Mouse (Mus musculus): ENCODE data around the gene Ap1b1. TPM values are rescaled to one million over a fixed set of nuclear protein-coding genes. Genes with fewer than 3 reads are reported as not detected.

Gene Ap1b1
- polyA plus RNA-seq, 1 experiment, result 185 TPM

DNA sequence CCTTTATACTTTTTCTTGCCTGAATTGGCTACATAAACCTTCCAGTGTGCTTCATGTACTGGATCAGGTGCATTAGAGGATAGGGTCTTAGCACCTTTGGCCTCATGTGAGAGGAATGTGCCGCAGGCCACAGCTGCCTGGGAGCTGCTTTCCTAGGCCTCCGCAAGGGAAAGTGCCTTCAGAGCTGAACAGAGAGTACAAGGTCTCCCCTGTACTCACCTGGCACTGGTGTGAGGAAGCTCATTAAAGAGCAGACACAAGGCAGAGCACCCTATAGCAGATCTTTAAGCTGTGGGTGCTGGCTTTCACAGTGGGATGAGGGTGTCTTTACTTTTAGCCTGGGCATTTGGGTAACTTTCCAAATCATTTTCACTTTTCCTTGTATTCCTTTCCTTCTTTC lies 18.9 kb downstream of the Ap1b1 start:
- H3K4me3 ChIP-seq (ENCODE audit: insufficient read depth, low read length), result no peak overlapping the region
- TF ChIP-seq CTCF (IDR thresholded peaks at IDR 0.05; ENCODE audit: low read depth, low read length) (no peak), POLR2A (IDR thresholded peaks at IDR 0.05; ENCODE audit: borderline replicate concordance, low read depth, low read length) (no peak)
- no peak overlapping the region for H3K27ac ChIP-seq (ENCODE audit: insufficient read depth, low read depth, low read length)
- H3K4me1 ChIP-seq (ENCODE audit: control insufficient read depth, insufficient read depth, low read length), result peaks cover 29% of the 10 kb centered on the region

DNA sequence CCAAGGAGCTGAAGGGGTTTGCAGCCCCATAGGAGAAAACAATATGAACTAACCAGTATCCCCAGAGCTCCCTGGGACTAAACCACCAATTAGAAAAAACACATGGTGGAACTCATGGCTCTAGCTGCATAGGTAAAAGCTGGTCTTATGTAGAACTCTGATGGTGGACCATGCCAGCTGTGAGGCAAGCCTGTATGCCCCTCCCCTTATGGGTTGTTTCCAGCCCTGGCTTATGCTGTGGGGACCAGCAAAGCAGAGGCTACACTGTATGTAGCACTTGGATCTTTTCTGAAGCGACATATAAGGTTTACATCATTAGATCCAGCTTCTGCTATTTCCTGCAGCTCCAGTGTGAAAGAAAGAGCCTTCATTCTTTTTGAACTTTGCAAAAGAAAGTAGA lies 20.6 kb downstream of the Ap1b1 start:
- no peak for TF ChIP-seq POLR2A (IDR thresholded peaks at IDR 0.05; ENCODE audit: borderline replicate concordance, low read depth, low read length)
- TF ChIP-seq CTCF (IDR thresholded peaks at IDR 0.05; ENCODE audit: low read depth, low read length), result no peak
- H3K4me1 ChIP-seq (ENCODE audit: control insufficient read depth, insufficient read depth, low read length), result peaks cover 41% of the 10 kb centered on the region
- H3K4me3 ChIP-seq (ENCODE audit: insufficient read depth, low read length), result no peak overlapping the region
- H3K27ac ChIP-seq (ENCODE audit: insufficient read depth, low read depth, low read length), result 0 out of 2 replicates have a peak overlapping the region, but pooled peaks have one; percentile 65

- H3K27ac ChIP-seq (ENCODE audit: insufficient read depth, low read depth, low read length), result peak overlapping the region; percentile 65
- no peak overlapping the region for H3K4me3 ChIP-seq (ENCODE audit: insufficient read depth, low read length)
- TF ChIP-seq POLR2A (IDR thresholded peaks at IDR 0.05; ENCODE audit: borderline replicate concordance, low read depth, low read length) (no peak), CTCF (IDR thresholded peaks at IDR 0.05; ENCODE audit: low read depth, low read length) (no peak)
- peaks cover 53% of the 10 kb centered on the region for H3K4me1 ChIP-seq (ENCODE audit: control insufficient read depth, insufficient read depth, low read length)
Measured at GRCm38 (mm10) chr11:5008867-5009266, 22.2 kb downstream of the Ap1b1 start.

GRCm38 (mm10) chr11:5009354-5010074 lies 22.9 kb downstream of the Ap1b1 start:
- TF ChIP-seq POLR2A (IDR thresholded peaks at IDR 0.05; ENCODE audit: borderline replicate concordance, low read depth, low read length) (no peak), CTCF (IDR thresholded peaks at IDR 0.05; ENCODE audit: low read depth, low read length) (no peak)
- Histone ChIP-seq H3K4me3 (ENCODE audit: insufficient read depth, low read length) (no peak overlapping the region), H3K4me1 (ENCODE audit: control insufficient read depth, insufficient read depth, low read length) (peaks cover 60% of the 10 kb centered on the region), H3K27ac (ENCODE audit: insufficient read depth, low read depth, low read length) (peak overlapping the region; percentile 85)

- peak overlapping the region; percentile 85 for H3K27ac ChIP-seq (ENCODE audit: insufficient read depth, low read depth, low read length)
Measured at GRCm38 (mm10) chr11:5010205-5010604, 23.6 kb downstream of the Ap1b1 start.

DNA sequence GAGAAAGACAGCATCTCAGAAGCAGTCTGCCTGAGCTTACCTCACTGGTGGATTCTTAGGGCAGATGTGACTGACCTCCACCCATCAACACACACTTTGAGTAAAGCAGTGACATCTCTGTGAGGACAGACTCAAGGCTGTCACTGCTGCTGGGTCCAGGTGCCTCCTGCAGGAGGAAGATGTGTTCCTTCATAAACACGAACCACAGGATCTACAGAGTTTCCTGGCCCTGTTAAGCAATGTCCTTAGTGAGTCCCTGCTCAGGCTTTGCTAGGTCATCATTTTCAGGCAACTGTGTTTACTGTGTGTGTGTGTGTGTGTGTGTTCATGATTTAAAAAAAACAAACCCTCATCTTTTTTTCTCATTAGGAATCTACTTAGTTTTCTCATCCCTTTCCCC lies 24.9 kb downstream of the Ap1b1 start:
- TF ChIP-seq POLR2A (IDR thresholded peaks at IDR 0.05; ENCODE audit: borderline replicate concordance, low read depth, low read length), result no peak
- no peak for TF ChIP-seq CTCF (IDR thresholded peaks at IDR 0.05; ENCODE audit: low read depth, low read length)
- H3K4me3 ChIP-seq (ENCODE audit: insufficient read depth, low read length), result no peak overlapping the region
- H3K27ac ChIP-seq (ENCODE audit: insufficient read depth, low read depth, low read length), result peak overlapping the region; percentile 99
- H3K4me1 ChIP-seq (ENCODE audit: control insufficient read depth, insufficient read depth, low read length), result peaks cover 70% of the 10 kb centered on the region

More at GRCm38 (mm10) chr11:5010205-5010604, 23.6 kb downstream of the Ap1b1 start:
- TF ChIP-seq POLR2A (IDR thresholded peaks at IDR 0.05; ENCODE audit: borderline replicate concordance, low read depth, low read length) (no peak), CTCF (IDR thresholded peaks at IDR 0.05; ENCODE audit: low read depth, low read length) (no peak)
- Histone ChIP-seq H3K4me3 (ENCODE audit: insufficient read depth, low read length) (no peak overlapping the region), H3K4me1 (ENCODE audit: control insufficient read depth, insufficient read depth, low read length) (peaks cover 60% of the 10 kb centered on the region)

DNA sequence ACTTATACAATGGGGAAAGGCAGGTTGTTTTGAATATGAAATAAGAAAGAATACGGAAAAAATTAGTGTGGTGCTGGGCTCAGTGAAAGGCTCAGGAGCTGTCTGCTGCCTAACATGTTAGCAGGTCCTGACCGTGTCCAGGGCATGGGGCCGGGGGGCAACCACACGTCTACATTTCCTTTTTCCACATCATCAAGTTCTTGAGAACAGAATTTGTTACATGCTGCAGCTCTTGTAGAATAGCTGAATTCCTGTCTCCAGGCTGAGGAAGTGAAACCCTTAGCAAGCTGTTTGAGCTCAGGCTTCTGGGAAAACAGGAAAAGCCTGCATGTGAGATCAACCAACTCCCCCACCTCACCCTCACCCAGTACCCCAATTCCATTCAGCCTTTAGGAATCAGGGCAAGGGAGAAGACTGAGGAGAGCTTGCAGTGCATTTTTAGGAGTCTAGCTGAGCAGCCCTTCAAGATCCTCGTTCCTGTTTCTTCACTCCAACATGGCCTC lies 25.6 kb downstream of the Ap1b1 start:
- Histone ChIP-seq H3K4me1 (ENCODE audit: control insufficient read depth, insufficient read depth, low read length) (peaks cover 67% of the 10 kb centered on the region), H3K4me3 (ENCODE audit: insufficient read depth, low read length) (no peak overlapping the region), H3K27ac (ENCODE audit: insufficient read depth, low read depth, low read length) (peak overlapping the region; percentile 99)
- TF ChIP-seq CTCF (IDR thresholded peaks at IDR 0.05; ENCODE audit: low read depth, low read length) (no peak), POLR2A (IDR thresholded peaks at IDR 0.05; ENCODE audit: borderline replicate concordance, low read depth, low read length) (no peak)

GRCm38 (mm10) chr11:5015720-5016119 lies 29.1 kb downstream of the Ap1b1 start:
- no peak overlapping the region for H3K27ac ChIP-seq (ENCODE audit: insufficient read depth, low read depth, low read length)
- H3K4me1 ChIP-seq (ENCODE audit: control insufficient read depth, insufficient read depth, low read length), result peaks cover 46% of the 10 kb centered on the region

GRCm38 (mm10) chr11:5016286-5016685 lies 29.7 kb downstream of the Ap1b1 start:
- Histone ChIP-seq H3K4me3 (ENCODE audit: insufficient read depth, low read length) (no peak overlapping the region), H3K4me1 (ENCODE audit: control insufficient read depth, insufficient read depth, low read length) (peaks cover 43% of the 10 kb centered on the region), H3K27ac (ENCODE audit: insufficient read depth, low read depth, low read length) (no peak overlapping the region)
- no peak for TF ChIP-seq CTCF (IDR thresholded peaks at IDR 0.05; ENCODE audit: low read depth, low read length)

More at GRCm38 (mm10) chr11:5015720-5016119, 29.1 kb downstream of the Ap1b1 start:
- TF ChIP-seq POLR2A (IDR thresholded peaks at IDR 0.05; ENCODE audit: borderline replicate concordance, low read depth, low read length), result no peak
- peak; percentile 67 for TF ChIP-seq CTCF (IDR thresholded peaks at IDR 0.05; ENCODE audit: low read depth, low read length)
- H3K4me3 ChIP-seq (ENCODE audit: insufficient read depth, low read length), result no peak overlapping the region

GRCm38 (mm10) chr11:5017506-5017905 lies 30.9 kb downstream of the Ap1b1 start:
- Histone ChIP-seq H3K4me3 (ENCODE audit: insufficient read depth, low read length) (no peak overlapping the region), H3K4me1 (ENCODE audit: control insufficient read depth, insufficient read depth, low read length) (peaks cover 35% of the 10 kb centered on the region), H3K27ac (ENCODE audit: insufficient read depth, low read depth, low read length) (no peak overlapping the region)
- TF ChIP-seq POLR2A (IDR thresholded peaks at IDR 0.05; ENCODE audit: borderline replicate concordance, low read depth, low read length) (no peak), CTCF (IDR thresholded peaks at IDR 0.05; ENCODE audit: low read depth, low read length) (no peak)

Measured in bone marrow macrophage, adult 2 months (primary cell).